Mouse (Mus musculus): ENCODE data around the gene Bptf.

GRCm38 (mm10) chr11:107109669-107110068 lies 22.3 kb downstream of the Bptf start:
- TF ChIP-seq POLR2A (IDR thresholded peaks at IDR 0.05; ENCODE audit: control insufficient read depth, low read depth, low read length), result no peak
- no peak for TF ChIP-seq CTCF (IDR thresholded peaks at IDR 0.05; ENCODE audit: control insufficient read depth, insufficient read depth, insufficient replicate concordance, low read depth, low read length)
